Mouse (Mus musculus) hindbrain, embryonic 13.5 days (tissue): ENCODE data around the gene Catspere2. TPM values are rescaled to one million over a fixed set of nuclear protein-coding genes. Genes with fewer than 3 reads are reported as not detected.

Experiments
- polyA plus RNA-seq: library from polyadenylated mRNA; unstranded; fragments of >200 nt; fragmentation: Nextera tagmentation; extraction: Ambion mirVana; gene quantifications from 2 replicates; pipeline ENCODE4 v1.2.1, GENCODE M21; 2015

Gene Catspere2
- polyA plus RNA-seq, 1 experiment from 2014 or later: 0.29 TPM

Other genes with a start within 250 kb of the Catspere2 start
- gene Adss, start 186.9 kb upstream of the Catspere2 start, polyA plus RNA-seq: 47.6 and 49.5 TPM in 2 replicates
- 19.3 and 19.4 TPM in 2 replicates for gene Desi2, start 204.0 kb downstream of the Catspere2 start, polyA plus RNA-seq